Mouse (Mus musculus): ENCODE results near the gene Erich3. TPM values are rescaled to one million over a fixed set of nuclear protein-coding genes. Genes with fewer than 3 reads are reported as not detected.
A peak's percentile ranks its signal among the peaks of the same experiment; 100 is the strongest.
"Not testable (repeated sequence)": the region's sequence is repeated elsewhere in the genome, so short reads cannot be mapped to it uniquely, and the experiment has no call there.

Gene Erich3
- polyA plus RNA-seq (2012; rRNA removed) = 0.31 and 0.42 TPM in 2 replicates

DNA sequence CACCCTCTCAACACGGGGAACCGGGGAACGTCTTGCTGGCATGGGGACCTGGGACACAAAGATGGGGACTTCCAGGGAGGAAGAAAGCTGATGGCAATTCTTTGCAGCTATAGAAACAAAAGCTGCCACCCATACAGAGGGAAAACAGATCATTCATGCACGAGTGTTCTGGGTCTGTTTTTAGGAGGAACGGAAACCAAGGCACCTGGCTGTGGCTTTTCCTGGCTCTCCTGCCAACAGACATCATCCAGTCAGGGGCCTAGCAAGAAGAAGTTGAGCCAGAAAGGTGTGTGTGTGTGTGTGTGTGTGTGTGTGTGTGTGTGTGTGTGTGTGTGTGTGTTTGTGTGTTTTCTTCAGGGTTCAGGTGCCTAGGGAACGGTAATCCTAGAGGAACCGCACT is at the start of gene Erich3:
Erich3 (plus strand) TSS at position 315 of the 400 bp plus-strand sequence.
- Histone ChIP-seq H3K27me3 (ENCODE audit: control insufficient read depth, insufficient read depth, low read length) (no peaks in the 10 kb centered on the region), H3K4me3 (ENCODE audit: control insufficient read depth, insufficient read depth, low read length) (no peak within 1 kb of the TSS), H3K4me1 (replicated peaks; ENCODE audit: control insufficient read depth, insufficient read depth, low read length) (peaks cover 19% of the 10 kb centered on the region), H3K36me3 (ENCODE audit: control insufficient read depth, insufficient read depth, low read length) (no peaks in the 10 kb centered on the region), H3K27ac (ENCODE audit: control insufficient read depth, insufficient read depth, low read length) (peak within 1 kb of the TSS; percentile 76)
- TF ChIP-seq POLR2A (IDR thresholded peaks at IDR 0.05; ENCODE audit: control insufficient read depth, extremely low read depth, insufficient read depth, low read length, poor library complexity) = no peak
- TF ChIP-seq CTCF (IDR thresholded peaks at IDR 0.05; ENCODE audit: borderline replicate concordance, control insufficient read depth, extremely low read depth, insufficient read depth, low read length, poor library complexity) = no peak
- no peak for DNase-seq
- 34% methylated on average over 7 of the region's 7 CpGs for WGBS

DNA sequence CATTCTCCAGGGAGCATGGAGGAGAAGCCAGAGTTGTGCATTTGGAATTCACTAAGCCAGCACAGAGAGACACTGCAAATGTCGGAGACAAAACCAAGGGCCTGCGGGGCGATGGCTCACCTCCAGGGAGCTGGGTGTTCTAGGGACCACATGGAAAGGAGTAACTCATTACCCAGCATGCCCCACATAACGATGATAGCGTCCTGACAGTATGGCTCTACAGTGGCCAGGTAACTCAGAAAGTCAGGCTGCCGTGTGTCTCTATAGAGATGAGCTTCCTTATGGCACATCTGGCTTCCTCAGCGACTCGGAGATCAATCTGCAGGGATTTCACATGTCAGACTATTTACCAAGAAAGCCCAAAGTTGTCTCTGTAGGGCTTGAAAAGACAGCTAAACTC is 48.9 kb upstream of the Erich3 start:
- Histone ChIP-seq H3K4me3 (ENCODE audit: control insufficient read depth, insufficient read depth, low read length) (no peak overlapping the region), H3K27ac (ENCODE audit: control insufficient read depth, insufficient read depth, low read length) (no peak overlapping the region), H3K27me3 (ENCODE audit: control insufficient read depth, insufficient read depth, low read length) (no peaks in the 10 kb centered on the region), H3K4me1 (replicated peaks; ENCODE audit: control insufficient read depth, insufficient read depth, low read length) (no peaks in the 10 kb centered on the region; the same call in 1 of the 2 replicates), H3K36me3 (ENCODE audit: control insufficient read depth, insufficient read depth, low read length) (no peaks in the 10 kb centered on the region)
- DNase-seq = no peak
- TF ChIP-seq CTCF (IDR thresholded peaks at IDR 0.05; ENCODE audit: borderline replicate concordance, control insufficient read depth, extremely low read depth, insufficient read depth, low read length, poor library complexity) = no peak
- no peak for TF ChIP-seq POLR2A (IDR thresholded peaks at IDR 0.05; ENCODE audit: control insufficient read depth, extremely low read depth, insufficient read depth, low read length, poor library complexity)
- WGBS = 97% methylated on average over 8 of the region's 8 CpGs

DNA sequence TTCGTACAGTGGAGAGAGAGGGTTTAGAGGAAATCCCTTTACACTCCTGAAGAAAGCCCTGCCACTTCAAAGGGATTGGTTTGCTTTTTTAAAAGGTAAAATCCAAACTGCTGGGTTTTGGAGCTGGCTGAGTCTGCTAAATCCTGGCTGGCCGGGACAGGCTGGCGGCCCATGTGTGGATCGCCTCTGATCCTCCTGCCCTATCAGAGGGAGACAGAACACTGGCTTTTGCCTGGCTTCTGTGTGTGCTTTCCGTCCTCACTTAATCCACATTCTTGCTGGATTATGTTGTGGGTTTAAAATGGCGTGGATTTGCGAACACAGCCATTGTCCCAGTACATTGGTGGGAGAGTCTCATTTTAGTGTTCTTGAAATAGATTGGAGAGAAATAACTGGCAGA is 48.4 kb upstream of the Erich3 start:
- no peaks in the 10 kb centered on the region; the same call in 1 of the 2 replicates for H3K4me1 ChIP-seq (replicated peaks; ENCODE audit: control insufficient read depth, insufficient read depth, low read length)
- TF ChIP-seq POLR2A (IDR thresholded peaks at IDR 0.05; ENCODE audit: control insufficient read depth, extremely low read depth, insufficient read depth, low read length, poor library complexity) (no peak), CTCF (IDR thresholded peaks at IDR 0.05; ENCODE audit: borderline replicate concordance, control insufficient read depth, extremely low read depth, insufficient read depth, low read length, poor library complexity) (no peak)
- H3K36me3 ChIP-seq (ENCODE audit: control insufficient read depth, insufficient read depth, low read length) = no peaks in the 10 kb centered on the region
- no peaks in the 10 kb centered on the region for H3K27me3 ChIP-seq (ENCODE audit: control insufficient read depth, insufficient read depth, low read length)
- no peak overlapping the region for H3K27ac ChIP-seq (ENCODE audit: control insufficient read depth, insufficient read depth, low read length)
- no peak for DNase-seq
- WGBS = 97% methylated on average over 7 of the region's 7 CpGs
- no peak overlapping the region for H3K4me3 ChIP-seq (ENCODE audit: control insufficient read depth, insufficient read depth, low read length)

DNA sequence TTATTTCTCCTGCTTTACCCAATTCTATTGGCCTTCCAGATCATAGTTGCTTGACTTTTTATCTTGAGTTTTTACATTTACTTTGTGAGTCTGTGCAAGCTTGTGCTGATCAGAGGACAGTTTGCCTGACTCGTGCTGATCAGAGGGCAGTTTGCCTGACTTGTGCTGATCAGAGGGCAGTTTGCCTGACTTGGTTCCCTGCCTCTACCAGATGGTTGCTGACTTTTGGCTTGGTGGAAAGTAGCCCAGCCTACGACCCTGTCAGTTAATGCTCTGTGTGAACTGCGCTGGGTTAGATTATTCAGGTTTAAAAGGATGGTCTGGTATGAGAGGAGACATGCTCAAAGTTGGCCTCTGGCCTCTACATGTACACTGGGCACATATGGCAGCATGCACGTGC is 47.6 kb upstream of the Erich3 start:
- TF ChIP-seq POLR2A (IDR thresholded peaks at IDR 0.05; ENCODE audit: control insufficient read depth, extremely low read depth, insufficient read depth, low read length, poor library complexity) (no peak), CTCF (IDR thresholded peaks at IDR 0.05; ENCODE audit: borderline replicate concordance, control insufficient read depth, extremely low read depth, insufficient read depth, low read length, poor library complexity) (no peak)
- WGBS = 96% methylated on average over 4 of the region's 4 CpGs

DNA sequence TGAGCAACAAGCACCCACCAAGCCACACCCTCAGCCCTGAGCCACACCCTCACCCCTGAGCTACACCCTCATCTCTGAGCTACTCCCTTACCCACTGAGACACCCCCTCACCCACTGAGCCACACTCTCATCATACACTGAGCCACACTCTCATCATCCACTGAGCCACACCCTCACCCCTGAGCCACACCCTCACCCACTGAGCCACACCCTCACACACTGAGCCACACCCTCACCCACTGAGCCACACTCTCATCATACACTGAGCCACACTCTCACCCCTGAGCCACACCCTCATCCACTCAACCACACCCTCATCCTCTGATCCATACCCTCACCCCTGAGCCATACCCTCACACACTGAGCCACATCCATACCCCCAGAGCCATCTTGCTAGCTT is 35.4 kb upstream of the Erich3 start:
- no peaks in the 10 kb centered on the region for H3K36me3 ChIP-seq (ENCODE audit: control insufficient read depth, insufficient read depth, low read length)
- TF ChIP-seq CTCF (IDR thresholded peaks at IDR 0.05; ENCODE audit: borderline replicate concordance, control insufficient read depth, extremely low read depth, insufficient read depth, low read length, poor library complexity) (no peak), POLR2A (IDR thresholded peaks at IDR 0.05; ENCODE audit: control insufficient read depth, extremely low read depth, insufficient read depth, low read length, poor library complexity) (no peak)
- no peak for DNase-seq
- no peaks in the 10 kb centered on the region for H3K27me3 ChIP-seq (ENCODE audit: control insufficient read depth, insufficient read depth, low read length)
- H3K4me1 ChIP-seq (replicated peaks; ENCODE audit: control insufficient read depth, insufficient read depth, low read length) = no peaks in the 10 kb centered on the region
- H3K27ac ChIP-seq (ENCODE audit: control insufficient read depth, insufficient read depth, low read length) = no peak overlapping the region
- no peak overlapping the region for H3K4me3 ChIP-seq (ENCODE audit: control insufficient read depth, insufficient read depth, low read length)

More for the DNA sequence above, 47.6 kb upstream of the Erich3 start:
- DNase-seq = no peak
- Histone ChIP-seq H3K4me3 (ENCODE audit: control insufficient read depth, insufficient read depth, low read length) (no peak overlapping the region), H3K36me3 (ENCODE audit: control insufficient read depth, insufficient read depth, low read length) (no peaks in the 10 kb centered on the region), H3K4me1 (replicated peaks; ENCODE audit: control insufficient read depth, insufficient read depth, low read length) (no peaks in the 10 kb centered on the region; the same call in 1 of the 2 replicates), H3K27ac (ENCODE audit: control insufficient read depth, insufficient read depth, low read length) (no peak overlapping the region), H3K27me3 (ENCODE audit: control insufficient read depth, insufficient read depth, low read length) (no peaks in the 10 kb centered on the region)

DNA sequence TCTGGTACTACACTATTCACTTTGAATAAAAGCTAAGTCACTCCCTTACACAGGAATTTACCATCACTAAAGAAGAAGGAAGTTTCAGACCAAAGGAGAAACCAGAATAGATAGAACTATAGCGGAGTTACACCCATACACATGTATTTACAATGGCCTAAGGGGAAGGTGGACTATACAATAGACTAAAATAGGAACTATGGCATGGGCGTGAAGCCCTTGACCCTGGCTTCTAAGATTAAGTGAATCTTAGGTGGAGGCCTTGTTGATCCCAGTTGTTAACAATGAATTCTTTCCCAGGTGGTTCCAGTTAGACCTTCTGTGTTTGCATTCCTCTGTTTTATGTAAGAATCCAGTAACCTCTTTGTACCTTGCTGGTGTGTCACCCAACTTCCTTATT is 32.4 kb upstream of the Erich3 start:
- H3K36me3 ChIP-seq (ENCODE audit: control insufficient read depth, insufficient read depth, low read length); DNase-seq; H3K4me3 ChIP-seq (ENCODE audit: control insufficient read depth, insufficient read depth, low read length); H3K27me3 ChIP-seq (ENCODE audit: control insufficient read depth, insufficient read depth, low read length); H3K27ac ChIP-seq (ENCODE audit: control insufficient read depth, insufficient read depth, low read length); H3K4me1 ChIP-seq (replicated peaks; ENCODE audit: control insufficient read depth, insufficient read depth, low read length): not testable (repeated sequence)
- WGBS = 89% methylated on average over 2 of the region's 2 CpGs

DNA sequence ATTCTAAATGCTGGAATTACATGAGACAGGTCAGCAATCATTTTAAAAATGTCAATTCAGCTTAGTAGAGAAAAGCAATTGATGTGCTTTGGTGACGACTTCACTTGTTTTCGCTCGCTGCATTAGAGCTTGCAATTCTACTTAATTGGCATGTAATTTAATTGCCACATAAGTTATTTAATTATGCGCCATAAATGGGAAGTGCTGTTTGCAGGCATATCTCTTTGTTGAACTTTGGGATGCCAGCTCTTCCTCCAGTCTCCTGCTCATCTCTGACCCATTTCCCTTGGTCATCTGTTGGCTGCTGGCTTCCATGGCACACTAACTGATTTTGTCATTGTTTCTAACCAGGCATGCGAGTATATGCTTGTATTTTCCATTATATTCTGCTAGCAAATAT is 30.6 kb upstream of the Erich3 start:
- Histone ChIP-seq H3K36me3 (ENCODE audit: control insufficient read depth, insufficient read depth, low read length) (no peaks in the 10 kb centered on the region), H3K27ac (ENCODE audit: control insufficient read depth, insufficient read depth, low read length) (no peak overlapping the region), H3K27me3 (ENCODE audit: control insufficient read depth, insufficient read depth, low read length) (no peaks in the 10 kb centered on the region), H3K4me1 (replicated peaks; ENCODE audit: control insufficient read depth, insufficient read depth, low read length) (no peaks in the 10 kb centered on the region), H3K4me3 (ENCODE audit: control insufficient read depth, insufficient read depth, low read length) (no peak overlapping the region)
- 96% methylated on average over 5 of the region's 5 CpGs for WGBS
- TF ChIP-seq CTCF (IDR thresholded peaks at IDR 0.05; ENCODE audit: borderline replicate concordance, control insufficient read depth, extremely low read depth, insufficient read depth, low read length, poor library complexity) = no peak
- no peak for TF ChIP-seq POLR2A (IDR thresholded peaks at IDR 0.05; ENCODE audit: control insufficient read depth, extremely low read depth, insufficient read depth, low read length, poor library complexity)
- no peak for DNase-seq
